Mouse (Mus musculus): ENCODE measurements around the gene Coq4. TPM values are rescaled to one million over a fixed set of nuclear protein-coding genes. Genes with fewer than 3 reads are reported as not detected.

Gene Coq4
- total and polyA plus RNA-seq, 3 experiments = 23.5 to 33.2 TPM; not detected in 1

GRCm38 (mm10) chr2:29803400-29803831, 16.1 kb downstream of the Coq4 start (continued):
- TF ChIP-seq POLR2A (IDR thresholded peaks at IDR 0.05; ENCODE audit: control insufficient read depth in 1 of 2, insufficient read depth in 1 of 2, low read depth in 1 of 2, low read length in 2 of 2, poor library complexity in 1 of 2) = no peak
- TF ChIP-seq SIN3A (IDR thresholded peaks at IDR 0.05; ENCODE audit: low read length) = peak; percentile 53; the same call in 1 of the 2 replicates
- TF ChIP-seq USF2 (IDR thresholded peaks at IDR 0.05; ENCODE audit: borderline replicate concordance in 1 of 2, insufficient read depth in 1 of 2, low read depth in 1 of 2, low read length in 2 of 2) = no peak
- TF ChIP-seq ZKSCAN1 (IDR thresholded peaks at IDR 0.05; ENCODE audit: low read depth, low read length) = no peak
- no peak for TF ChIP-seq BHLHE40 (IDR thresholded peaks at IDR 0.05; ENCODE audit: borderline replicate concordance, low read depth, low read length)
- no peak for TF ChIP-seq RCOR1 (IDR thresholded peaks at IDR 0.05; ENCODE audit: low read depth, low read length)
- no peak for TF ChIP-seq TCF12 (IDR thresholded peaks at IDR 0.05; ENCODE audit: low read depth, low read length)

GRCm38 (mm10) chr2:29815678-29816371, 28.5 kb downstream of the Coq4 start:
- no peak for DNase-seq (ENCODE audit: low read depth, low spot score)
- H3K36me3 ChIP-seq (ENCODE audit: control insufficient read depth in 1 of 2, insufficient read depth in 2 of 2, low read length in 2 of 2) = no peaks in the 10 kb centered on the region
- H3K4me1 ChIP-seq (ENCODE audit: control insufficient read depth in 1 of 2, insufficient read depth in 2 of 2, low read length in 2 of 2) = no peaks in the 10 kb centered on the region
- no peaks in the 10 kb centered on the region for H3K79me2 ChIP-seq (ENCODE audit: control insufficient read depth, insufficient read depth, low read length, poor library complexity)
- H3K27me3 ChIP-seq (ENCODE audit: control insufficient read depth in 1 of 2, insufficient read depth in 2 of 2, low read length in 2 of 2) = no peaks in the 10 kb centered on the region
- H3K4me3 ChIP-seq (ENCODE audit: control insufficient read depth in 1 of 2, insufficient read depth in 1 of 2, low read depth in 2 of 2, low read length in 2 of 2) = no peak overlapping the region
- no peak overlapping the region for H3K27ac ChIP-seq (ENCODE audit: control insufficient read depth, low read depth, low read length)
- TF ChIP-seq E2F4 (IDR thresholded peaks at IDR 0.05; ENCODE audit: borderline replicate concordance, low read depth, low read length) = no peak
- TF ChIP-seq BHLHE40 (IDR thresholded peaks at IDR 0.05; ENCODE audit: borderline replicate concordance, low read depth, low read length) = no peak
- TF ChIP-seq MXI1 (IDR thresholded peaks at IDR 0.05; ENCODE audit: low read depth, low read length) = no peak
- TF ChIP-seq JUND (IDR thresholded peaks at IDR 0.05; ENCODE audit: low read depth, low read length) = no peak
- no peak for TF ChIP-seq GATA1 (IDR thresholded peaks at IDR 0.05; ENCODE audit: low read depth, low read length)
- TF ChIP-seq NRF1 (IDR thresholded peaks at IDR 0.05; ENCODE audit: insufficient read depth, low read depth, low read length, poor library complexity, severe bottlenecking) = no peak
- TF ChIP-seq RAD21 (IDR thresholded peaks at IDR 0.05; ENCODE audit: low read depth, low read length) = no peak
- no peak for TF ChIP-seq CTCF (IDR thresholded peaks at IDR 0.05 in 2 of 3, conservative IDR thresholded peaks at IDR 0.05 in 1 of 3; ENCODE audit: control insufficient read depth in 1 of 3, insufficient read depth in 1 of 3, low read depth in 2 of 3, low read length in 3 of 3, poor library complexity in 1 of 3, severe bottlenecking in 1 of 3)
- TF ChIP-seq ZMIZ1 (IDR thresholded peaks at IDR 0.05; ENCODE audit: low read depth, low read length) = no peak
- no peak for TF ChIP-seq TAL1 (IDR thresholded peaks at IDR 0.05; ENCODE audit: low read length)
- no peak overlapping the region for H3K9ac ChIP-seq (ENCODE audit: control insufficient read depth, low read depth, low read length, poor library complexity, severe bottlenecking)
- H3K9me3 ChIP-seq (replicated peaks; ENCODE audit: insufficient read depth, low read length) = no peaks in the 10 kb centered on the region

Measured in MEL (cell line).